Mouse (Mus musculus) heart, embryonic 14.5 days (tissue): ENCODE results near the gene Ptgir. TPM values are rescaled to one million over a fixed set of nuclear protein-coding genes. Genes with fewer than 3 reads are reported as not detected.

Experiments
- polyA plus RNA-seq: library from polyadenylated mRNA; unstranded; fragments of >200 nt; fragmentation: Nextera tagmentation; extraction: Ambion mirVana; gene quantifications from 2 replicates; pipeline ENCODE4 v1.2.1, GENCODE M21; 2014

Ptgir gene
- polyA plus RNA-seq, 1 experiment from 2014 or later = 0.38 TPM

Other genes starting within 250 kb of the Ptgir start
- gene Ceacam15, start 230.8 kb upstream of the Ptgir start, polyA plus RNA-seq = 0.47 and 0.66 TPM in 2 replicates
- not detected in 2 replicates for gene Ceacam9, start 184.6 kb upstream of the Ptgir start, polyA plus RNA-seq
- 237 and 256 TPM in 2 replicates for gene Ap2s1, start 168.1 kb upstream of the Ptgir start, polyA plus RNA-seq
- gene Slc1a5, start 125.2 kb upstream of the Ptgir start, polyA plus RNA-seq = 27.7 and 30.3 TPM in 2 replicates
- 90.9 and 91.4 TPM in 2 replicates for gene Strn4, start 90.6 kb upstream of the Ptgir start, polyA plus RNA-seq
- gene Fkrp, start 89.8 kb upstream of the Ptgir start, polyA plus RNA-seq = 30.3 and 30.9 TPM in 2 replicates
- gene Prkd2, start 63.6 kb upstream of the Ptgir start, polyA plus RNA-seq = 11.2 and 12.5 TPM in 2 replicates
- 13.2 and 13.8 TPM in 2 replicates for gene Dact3, start 31.2 kb upstream of the Ptgir start, polyA plus RNA-seq
- 4.2 and 6.9 TPM in 2 replicates for gene Gng8, start 14.7 kb upstream of the Ptgir start, polyA plus RNA-seq
- gene Calm3, start 17.6 kb downstream of the Ptgir start, polyA plus RNA-seq = 119 and 152 TPM in 2 replicates
- 2.8 TPM in 2 replicates for gene Pnmal2, start 38.2 kb downstream of the Ptgir start, polyA plus RNA-seq
- 0.04 and 0.45 TPM in 2 replicates for gene Pnmal1, start 53.2 kb downstream of the Ptgir start, polyA plus RNA-seq
- gene Gm42372, start 76.6 kb downstream of the Ptgir start, polyA plus RNA-seq = 0.08 and 0.12 TPM in 2 replicates
- gene Ccdc8, start 86.2 kb downstream of the Ptgir start, polyA plus RNA-seq = 21.9 and 26.8 TPM in 2 replicates
- 88.4 and 89.1 TPM in 2 replicates for gene Ppp5c, start 121.4 kb downstream of the Ptgir start, polyA plus RNA-seq
- gene Hif3a, start 155.9 kb downstream of the Ptgir start, polyA plus RNA-seq = 43.7 and 51.6 TPM in 2 replicates
- 0.16 and 0.23 TPM in 2 replicates for gene Psg16, start 167.6 kb downstream of the Ptgir start, polyA plus RNA-seq
- gene Ceacam3, start 243.8 kb downstream of the Ptgir start, polyA plus RNA-seq = not detected in 2 replicates